11 mouse cellular contexts compared by ENCODE assay signal in genomic region chr3:55758297-55758696, GRCm38 (mm10). TPM values are rescaled to one million over a fixed set of nuclear protein-coding genes. Genes with fewer than 3 reads are reported as not detected.
DNase-seq lines count a peak whose midpoint lies in the region; ATAC-seq and TF ChIP-seq lines count a peak whose summit lies in the region.
"Had no signal": no experiment of that assay in that cellular context is flagged by ENCODE, and none has a peak within 500 bp of the region (broad histone marks: within the 10 kb centered on the region; RNA-seq: fewer than 3 reads in every experiment).

No protein-coding gene starts in this region.

- no peak for DNase-seq in forebrain, embryonic 10.5 days (ENCODE audit: extremely low spot score, low spot score)
- no peak for DNase-seq in left cerebral cortex, adult 2 months (ENCODE audit: extremely low spot score in 1 of 2, low spot score in 2 of 2)
- no peak for DNase-seq in left cerebral cortex, postnatal 36 days (ENCODE audit: low spot score in 2 of 2)
- DNase-seq in NIH3T3 (ENCODE audit: low read depth) = peak; percentile 49
- no peak for DNase-seq in left cerebral cortex, adult 9 months (ENCODE audit: low spot score in 2 of 2)
- DNase-seq: kidney, adult 18-20 months; right cerebral cortex, postnatal 25 days had no signal

- no peaks in the 10 kb centered on the region for H3K9me3 ChIP-seq in forebrain, embryonic 13.5 days (replicated peaks)
- H3K9me3 ChIP-seq in forebrain, embryonic 10.5 days = no peaks in the 10 kb centered on the region
- H3K9me3 ChIP-seq: liver, embryonic 15.5 days had no signal

- intact Hi-C loops in left cerebral cortex, adult 2 months (cut with DNase I) = no loop called here
- intact Hi-C loops in left cerebral cortex, postnatal 36 days (cut with DNase I) = no loop called here

- no peak overlapping the region for H3K9ac ChIP-seq in forebrain, embryonic 13.5 days
- H3K9ac ChIP-seq: liver, embryonic 15.5 days had no signal

- H3K4me3 ChIP-seq in forebrain, embryonic 13.5 days = no peak overlapping the region
- H3K4me3 ChIP-seq in forebrain, embryonic 10.5 days = no peak overlapping the region
- H3K4me3 ChIP-seq in left cerebral cortex, adult 2 months = no peak overlapping the region
- H3K4me3 ChIP-seq: liver, embryonic 15.5 days had no signal

- peak; percentile 15 for TF ChIP-seq CTCF in left cerebral cortex, adult 2 months (IDR thresholded peaks at IDR 0.05)

- peak overlapping the region; percentile 31; the same call in 1 of the 2 replicates for H3K27ac ChIP-seq in forebrain, embryonic 13.5 days
- H3K27ac ChIP-seq in forebrain, embryonic 10.5 days = no peak overlapping the region
- no peak overlapping the region for H3K27ac ChIP-seq in left cerebral cortex, adult 2 months
- H3K27ac ChIP-seq: liver, embryonic 15.5 days had no signal

- 45% methylated on average over 8 of the region's 8 CpGs for WGBS in forebrain, embryonic 13.5 days
- 80% methylated on average over 8 of the region's 8 CpGs for WGBS in forebrain, embryonic 10.5 days

- no peak overlapping the region for H3K4me2 ChIP-seq in forebrain, embryonic 13.5 days
- H3K4me2 ChIP-seq: liver, embryonic 15.5 days had no signal

- no peak for ATAC-seq in forebrain, embryonic 13.5 days
- ATAC-seq in granulocyte monocyte progenitor cell, adult 5-6 weeks (replicated peaks; ENCODE audit: poor library complexity, severe bottlenecking) = peak; percentile 52; the same call in 1 of the 2 replicates
- no peak for ATAC-seq in megakaryocyte-erythroid progenitor cell, adult 5-6 weeks (replicated peaks; ENCODE audit: low FRiP score, low TSS enrichment, poor library complexity, severe bottlenecking)

- no peaks in the 10 kb centered on the region for H3K36me3 ChIP-seq in forebrain, embryonic 13.5 days (ENCODE audit: poor library complexity, severe bottlenecking)
- H3K36me3 ChIP-seq in forebrain, embryonic 10.5 days (replicated peaks) = no peaks in the 10 kb centered on the region
- H3K36me3 ChIP-seq: liver, embryonic 15.5 days had no signal

- H3K4me1 ChIP-seq in forebrain, embryonic 13.5 days = peaks cover 40% of the 10 kb centered on the region
- H3K4me1 ChIP-seq in forebrain, embryonic 10.5 days = peaks cover 41% of the 10 kb centered on the region
- H3K4me1 ChIP-seq: liver, embryonic 15.5 days had no signal

- peaks cover 61% of the 10 kb centered on the region for H3K27me3 ChIP-seq in forebrain, embryonic 13.5 days
- H3K27me3 ChIP-seq in forebrain, embryonic 10.5 days (ENCODE audit: poor library complexity, severe bottlenecking) = peaks cover 90% of the 10 kb centered on the region
- H3K27me3 ChIP-seq: liver, embryonic 15.5 days had no signal

RNA-seq across cellular contexts. Expression of gene Mab21l1, which starts 24.0 kb away (rescaled TPM):
- polyA plus RNA-seq in forebrain, embryonic 13.5 days (2015; fragmentation: Nextera tagmentation; extraction: Ambion mirVana) = 16.1 and 42.0 TPM in 2 replicates
- 6.9 and 7.2 TPM in 2 replicates for polyA plus RNA-seq in forebrain, embryonic 10.5 days (2016; fragmentation: Nextera tagmentation; extraction: Ambion mirVana)
- total RNA-seq in left cerebral cortex, adult 2 months (2021) = 1 to 10 TPM; 1.7 to 2.0 TPM
- 1 to 10 TPM in 1 of 2 experiments, under 1 TPM in 1; 0.89 to 1.9 TPM for total RNA-seq in left cerebral cortex, postnatal 36 days (2021)
- not detected in 2 replicates for total RNA-seq in granulocyte monocyte progenitor cell, adult 5-6 weeks (2014; fragmentation: Nextera tagmentation)
- 0.10 TPM in 1 of 2 replicates, not detected in the other for total RNA-seq in granulocyte monocyte progenitor cell, adult 5-6 weeks (2017)
- not detected in 2 replicates for total RNA-seq in megakaryocyte-erythroid progenitor cell, adult 5-6 weeks (2014; fragmentation: Nextera tagmentation)
- total RNA-seq in megakaryocyte-erythroid progenitor cell, adult 5-6 weeks (2017) = not detected in 2 replicates
